Mouse (Mus musculus) olfactory bulb, adult 2 months (tissue): Measurements from ENCODE around the gene Dcaf15. TPM values are rescaled to one million over a fixed set of nuclear protein-coding genes. Genes with fewer than 3 reads are reported as not detected.

Experiments used
- H3K27ac ChIP-seq: fragments of 200-500 bp; 2 replicates; pipeline ENCODE4 v1.5.1; 2012; ENCODE audit warnings: low read depth, low read length; ENCODE audit not compliant: insufficient read depth
- H3K4me1 ChIP-seq: fragments of 200-500 bp; 2 replicates; pipeline ENCODE4 v1.6.1; 2012; ENCODE audit warnings: low read length; ENCODE audit not compliant: control insufficient read depth, insufficient read depth
- H3K4me3 ChIP-seq: fragments of 200-500 bp; 2 replicates; pipeline ENCODE4 v1.5.1; 2012; ENCODE audit warnings: mild to moderate bottlenecking, low read depth, low read length, moderate library complexity; ENCODE audit not compliant: insufficient read depth
- CTCF ChIP-seq: fragments of 200-500 bp; IDR thresholded peaks from 2 replicates; pipeline ENCODE4 v1.5.1; 2012; ENCODE audit warnings: low read depth, mild to moderate bottlenecking, low read length, moderate library complexity; ENCODE audit not compliant: insufficient read depth
- POLR2A ChIP-seq: fragments of 200-500 bp; IDR thresholded peaks from 2 replicates; pipeline ENCODE4 v1.6.1; 2012; ENCODE audit warnings: mild to moderate bottlenecking, low read depth, low read length, moderate library complexity; ENCODE audit not compliant: insufficient read depth
- WGBS: fragments of 180-500 bp; shearing (Covaris S2); methylation state at CpG from one replicate; pipeline ENCODE4 v1.1.7; 2018; 5-methylcytosine and 5-hydroxymethylcytosine counted together
- polyA plus RNA-seq: library from polyadenylated mRNA; stranded (reverse); fragments of >200 nt; gene quantifications from 2 replicates; pipeline ENCODE4 v1.2.4, GENCODE M21; 2012; ENCODE audit warnings: low replicate concordance; ENCODE audit not compliant: missing spikeins, insufficient read depth, insufficient read length

The Dcaf15 gene
- polyA plus RNA-seq, 1 experiment: not detected

DNA sequence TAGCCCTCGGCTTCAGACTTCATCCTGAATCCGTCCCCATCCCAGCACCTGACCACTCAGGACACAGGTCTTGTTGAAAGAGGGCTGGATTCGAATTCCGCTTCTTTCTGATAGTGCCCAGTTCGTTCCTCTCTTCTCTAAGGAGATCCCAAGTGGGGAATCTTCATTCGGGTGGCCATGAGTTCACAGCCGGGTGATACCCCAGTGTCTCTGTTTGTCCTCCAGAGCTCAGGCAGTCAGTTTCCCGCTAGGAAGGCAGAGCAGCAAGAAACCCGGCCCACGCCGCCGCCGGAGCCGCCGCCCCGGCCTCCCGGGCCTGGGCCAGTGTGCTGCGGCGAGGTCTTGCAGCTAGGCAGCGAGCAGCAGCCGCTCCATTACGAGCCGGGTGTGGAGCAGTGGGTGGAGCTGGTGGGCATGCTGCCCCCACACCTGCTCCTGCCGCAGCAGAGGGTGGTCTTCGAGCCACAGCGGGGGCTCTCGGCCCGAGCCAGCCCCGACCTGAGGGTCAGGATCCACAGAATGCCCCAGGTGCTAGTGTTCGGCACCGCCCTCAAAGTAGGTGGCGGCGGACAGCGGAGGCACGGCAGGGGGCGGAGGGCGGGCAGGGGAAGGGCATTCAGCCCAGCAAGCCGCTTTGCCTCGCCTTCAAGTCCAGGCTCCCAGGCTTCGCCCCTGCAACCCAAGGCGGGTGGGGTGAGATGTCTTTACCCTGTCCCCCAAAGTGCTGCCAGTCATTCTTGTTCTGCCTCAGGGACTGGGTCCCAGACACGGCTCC is 20.0 kb downstream of the Dcaf15 start:
- Histone ChIP-seq H3K4me3 (no peak overlapping the region), H3K4me1 (peaks cover 20% of the 10 kb centered on the region), H3K27ac (no peak overlapping the region)
- TF ChIP-seq CTCF (no peak), POLR2A (no peak)
- WGBS: 55% methylated on average over 41 of the region's 42 CpGs

DNA sequence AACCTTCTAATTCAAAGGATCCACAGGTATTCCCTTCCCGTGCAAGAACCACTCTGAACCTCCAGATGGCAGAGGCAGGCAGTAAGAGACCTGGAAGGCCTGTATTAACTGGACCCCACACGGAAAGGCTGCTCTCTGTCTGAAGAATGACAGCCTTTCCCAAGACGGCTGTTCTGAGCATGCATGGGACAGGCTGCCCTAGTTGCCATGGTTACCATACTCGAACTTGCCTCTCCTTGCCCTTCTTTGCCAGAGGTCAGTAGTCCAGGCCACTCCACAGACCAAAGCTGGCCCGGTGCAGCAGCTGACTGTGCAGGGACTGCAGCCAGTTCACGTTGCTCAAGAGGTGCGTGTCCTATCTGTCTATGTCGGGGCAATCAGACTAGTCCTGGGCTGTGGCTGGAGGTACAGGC is 20.7 kb downstream of the Dcaf15 start:
- WGBS: 51% methylated on average over 8 of the region's 8 CpGs
- Histone ChIP-seq H3K4me3 (no peak overlapping the region), H3K4me1 (peaks cover 20% of the 10 kb centered on the region), H3K27ac (no peak overlapping the region)
- TF ChIP-seq POLR2A: no peak
- TF ChIP-seq CTCF: no peak

DNA sequence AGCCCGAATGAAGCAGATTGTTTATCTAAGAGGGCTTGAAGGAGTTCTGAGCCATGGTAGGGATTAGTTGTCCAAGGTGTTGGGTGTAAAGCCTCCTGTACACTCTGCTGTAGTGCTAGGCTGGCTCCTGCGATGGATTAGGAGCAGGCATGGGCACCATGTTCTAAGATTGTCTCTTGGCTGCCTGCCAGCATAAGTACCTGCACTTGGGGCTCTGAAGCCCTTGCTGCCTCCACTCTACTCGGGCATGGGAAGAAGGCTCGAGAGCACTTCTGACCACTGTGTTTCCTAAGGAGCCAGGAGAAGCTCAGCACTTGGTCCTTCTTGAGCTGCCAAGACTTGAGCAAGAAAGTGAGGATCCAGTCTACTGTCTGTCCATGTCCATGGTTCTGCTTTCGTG is 25.4 kb downstream of the Dcaf15 start:
- H3K4me3 ChIP-seq: no peak overlapping the region
- peaks cover 28% of the 10 kb centered on the region for H3K4me1 ChIP-seq
- 85% methylated on average over 5 of the region's 5 CpGs for WGBS
- TF ChIP-seq POLR2A (no peak), CTCF (no peak)
- H3K27ac ChIP-seq: no peak overlapping the region

DNA sequence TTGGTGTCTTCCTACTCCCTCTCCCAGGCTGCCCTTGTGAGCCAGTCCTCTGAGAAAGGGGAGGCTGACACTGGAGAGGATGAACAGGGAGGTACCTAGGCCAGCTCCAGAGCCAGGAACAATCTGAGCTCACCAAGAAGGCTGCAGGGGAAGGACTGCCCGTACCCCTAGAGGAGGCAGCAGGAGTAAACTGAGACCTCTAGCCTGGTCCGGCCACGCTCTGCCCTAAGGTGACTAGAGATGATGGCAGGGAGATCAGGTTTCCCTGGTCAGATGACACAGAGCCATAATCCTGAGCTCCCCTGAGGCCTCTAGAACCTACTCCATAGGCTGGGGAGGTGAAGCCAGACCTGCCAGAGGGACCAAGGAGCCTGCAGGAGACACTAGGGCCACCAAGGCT is 27.7 kb downstream of the Dcaf15 start:
- Histone ChIP-seq H3K27ac (no peak overlapping the region), H3K4me3 (no peak overlapping the region), H3K4me1 (peaks cover 45% of the 10 kb centered on the region)
- TF ChIP-seq POLR2A: no peak
- TF ChIP-seq CTCF: no peak
- 91% methylated on average over 3 of the region's 3 CpGs for WGBS

DNA sequence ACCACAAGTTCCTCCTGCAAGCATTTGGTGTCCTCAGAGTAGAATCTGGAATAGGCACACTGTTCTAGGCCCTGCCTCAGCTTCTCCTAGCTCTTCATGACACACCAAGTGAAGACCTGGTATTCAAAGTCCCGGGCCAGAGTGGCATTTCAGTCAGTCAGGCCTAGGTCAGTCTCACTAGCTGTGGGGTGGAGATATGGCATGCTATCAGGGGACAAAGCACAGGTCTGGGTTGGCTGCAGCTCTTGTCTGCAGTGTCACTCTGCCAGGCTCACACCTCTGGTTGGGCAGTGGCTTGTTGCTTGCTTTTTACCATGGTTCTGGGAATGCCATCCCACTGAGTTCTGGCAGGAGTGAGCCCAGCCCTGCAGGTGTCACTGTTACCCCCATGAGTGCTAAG is 28.2 kb downstream of the Dcaf15 start:
- H3K4me3 ChIP-seq: no peak overlapping the region
- peaks cover 49% of the 10 kb centered on the region for H3K4me1 ChIP-seq
- no peak overlapping the region for H3K27ac ChIP-seq
- WGBS: 92% methylated on average over 1 of the region's 1 CpGs
- TF ChIP-seq CTCF: no peak
- TF ChIP-seq POLR2A: no peak

DNA sequence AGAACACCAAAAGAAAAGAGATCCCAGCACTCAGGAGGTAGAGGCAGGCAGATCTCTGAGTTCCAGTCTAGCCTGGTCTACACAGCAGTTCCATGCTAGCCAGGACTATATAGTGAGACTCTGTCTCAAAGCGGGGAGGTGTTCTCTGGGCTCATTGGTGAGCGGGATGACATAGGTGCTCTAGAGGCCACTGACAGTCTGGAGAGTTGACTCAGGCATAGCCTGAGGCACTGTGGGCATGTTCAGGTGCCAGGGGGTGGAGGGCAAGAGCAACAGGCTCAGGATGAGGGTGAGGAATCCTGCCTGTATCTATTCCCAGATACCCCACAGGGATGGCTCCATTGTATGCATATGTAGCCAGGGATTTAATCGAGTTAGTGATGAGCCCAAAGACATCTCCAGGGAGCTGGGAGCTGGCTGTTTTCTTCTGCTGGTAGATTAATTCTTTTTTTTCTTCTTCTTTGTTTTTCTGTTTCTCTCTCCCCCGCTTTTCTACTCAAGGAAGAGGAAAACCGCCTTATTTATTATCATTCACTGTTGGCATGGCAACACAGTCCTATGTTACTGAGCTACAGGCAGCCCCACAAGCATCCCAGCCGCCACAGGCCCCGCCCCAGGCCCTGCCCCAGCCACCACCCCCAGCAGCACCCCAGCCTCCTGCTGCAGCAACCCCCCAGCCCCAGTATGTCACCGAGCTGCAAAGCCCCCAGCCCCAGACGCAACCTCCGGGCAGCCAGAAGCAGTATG is 31.2 kb downstream of the Dcaf15 start:
- peak overlapping the region; percentile 95 for H3K27ac ChIP-seq
- TF ChIP-seq CTCF: no peak
- no peak for TF ChIP-seq POLR2A
- 22% methylated on average over 10 of the region's 10 CpGs for WGBS
- H3K4me3 ChIP-seq: peak overlapping the region; percentile 37
- peaks cover 71% of the 10 kb centered on the region for H3K4me1 ChIP-seq

DNA sequence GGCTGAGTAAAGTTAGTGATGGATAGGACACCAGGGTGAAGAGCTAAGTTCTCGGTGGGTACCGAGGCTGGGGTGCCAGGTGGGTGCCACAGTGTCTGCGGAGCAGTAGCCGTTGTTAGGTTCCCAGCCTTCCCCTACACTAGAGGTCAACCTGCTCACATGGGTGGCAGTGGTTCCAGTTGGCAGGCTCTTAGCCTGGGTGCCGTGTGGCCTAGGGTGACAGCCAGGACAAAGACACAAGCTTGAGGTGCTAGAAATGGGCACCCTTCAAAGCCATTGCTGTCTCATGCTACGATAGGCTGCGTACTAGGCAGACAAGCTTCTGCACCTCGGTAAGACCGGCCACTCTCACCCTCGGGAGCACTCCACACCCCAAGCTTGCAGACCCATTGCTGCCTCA is 32.2 kb downstream of the Dcaf15 start:
- no peak overlapping the region for H3K4me3 ChIP-seq
- TF ChIP-seq CTCF (no peak), POLR2A (no peak)
- H3K27ac ChIP-seq: peak overlapping the region; percentile 95
- 78% methylated on average over 10 of the region's 10 CpGs for WGBS
- peaks cover 75% of the 10 kb centered on the region for H3K4me1 ChIP-seq

DNA sequence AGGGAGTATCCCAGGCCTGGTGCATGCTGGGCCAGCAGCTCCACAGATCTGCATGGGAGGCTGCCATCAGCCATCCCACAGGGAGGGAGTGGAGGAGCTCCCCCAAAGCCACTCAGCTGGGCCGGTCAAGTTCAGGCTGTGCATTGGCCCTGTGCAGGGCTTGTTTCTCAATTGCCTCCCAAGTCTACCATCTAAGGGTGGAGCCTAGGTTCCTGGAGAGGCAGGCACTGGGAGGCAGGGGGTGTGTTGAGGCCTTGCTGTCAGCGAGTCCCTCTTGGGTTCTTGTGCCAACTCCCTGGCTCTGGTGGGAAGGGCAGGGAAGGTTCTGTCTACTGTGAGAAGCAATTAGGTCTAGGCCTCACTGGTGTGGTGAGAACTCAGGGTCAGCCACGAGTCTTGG is 32.6 kb downstream of the Dcaf15 start:
- TF ChIP-seq POLR2A (no peak), CTCF (no peak)
- peak overlapping the region; percentile 95 for H3K27ac ChIP-seq
- WGBS: 19% methylated on average over 3 of the region's 3 CpGs
- H3K4me3 ChIP-seq: no peak overlapping the region
- H3K4me1 ChIP-seq: peaks cover 71% of the 10 kb centered on the region

DNA sequence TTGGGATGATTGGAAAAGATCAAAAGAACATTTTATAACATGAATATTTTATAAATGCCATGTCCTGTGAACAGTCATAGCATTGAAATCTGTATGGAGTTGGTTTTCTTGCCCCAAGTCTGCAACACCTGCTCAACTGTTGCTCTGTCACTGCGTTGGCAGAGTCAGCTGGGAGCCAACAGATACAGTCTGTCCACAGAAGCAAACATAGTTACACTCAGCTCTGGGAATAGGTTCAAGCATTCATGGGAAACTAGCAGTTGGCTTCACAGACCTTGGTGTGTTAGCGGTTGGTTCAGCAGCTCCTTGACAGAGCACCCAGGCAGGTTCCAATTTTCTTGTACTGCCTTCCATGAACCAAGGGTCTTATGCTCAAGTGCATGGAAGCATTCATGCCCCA is 33.9 kb downstream of the Dcaf15 start:
- H3K4me3 ChIP-seq: no peak overlapping the region
- 13% methylated on average over 2 of the region's 2 CpGs for WGBS
- H3K27ac ChIP-seq: no peak overlapping the region
- H3K4me1 ChIP-seq: peaks cover 64% of the 10 kb centered on the region
- TF ChIP-seq CTCF: no peak
- TF ChIP-seq POLR2A: no peak

DNA sequence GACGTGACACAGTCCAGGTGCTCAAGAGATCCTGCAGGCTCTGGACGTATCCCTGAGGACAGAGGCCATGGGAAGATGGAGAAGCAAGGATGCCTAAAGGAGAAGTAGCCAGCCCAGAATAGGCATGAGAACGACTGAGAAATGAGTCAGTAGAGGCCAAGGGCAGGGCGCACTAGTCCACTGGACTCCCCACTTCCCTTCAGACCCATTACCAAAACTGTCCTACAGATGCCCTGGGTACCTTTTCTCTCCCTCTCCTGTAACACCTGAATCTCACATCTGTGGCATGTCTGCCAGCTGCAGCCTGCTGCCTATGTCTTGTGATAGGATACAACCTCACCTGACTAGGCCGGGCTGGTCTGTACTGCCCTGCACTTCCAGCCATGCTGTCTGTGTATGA is 34.3 kb downstream of the Dcaf15 start:
- no peak for TF ChIP-seq POLR2A
- no peak for TF ChIP-seq CTCF
- Histone ChIP-seq H3K27ac (no peak overlapping the region), H3K4me3 (no peak overlapping the region), H3K4me1 (peaks cover 60% of the 10 kb centered on the region)
- 67% methylated on average over 5 of the region's 5 CpGs for WGBS
